Mouse (Mus musculus): ENCODE results near the gene Paqr9. TPM values are rescaled to one million over a fixed set of nuclear protein-coding genes. Genes with fewer than 3 reads are reported as not detected.

The Paqr9 gene
- polyA plus RNA-seq, 1 experiment from 2014 or later, result 0.47 TPM

GRCm38 (mm10) chr9:95552175-95552705 is 7.2 kb upstream of the Paqr9 start:
- no peak overlapping the region for H3K27ac ChIP-seq (replicated peaks; ENCODE audit: low read depth, low read length)
- DNase-seq (ENCODE audit: low spot score) (no peak), ATAC-seq (ENCODE audit: low read depth) (no peak)
- no peak overlapping the region for H3K4me3 ChIP-seq (ENCODE audit: low read depth, low read length)
- H3K27me3 ChIP-seq (replicated peaks; ENCODE audit: control insufficient read depth, insufficient read depth, low read length), result peaks cover 12% of the 10 kb centered on the region
- H3K9ac ChIP-seq (ENCODE audit: low read depth, low read length), result no peak overlapping the region
- 68% methylated on average over 10 of the region's 10 CpGs for WGBS
- H3K36me3 ChIP-seq (ENCODE audit: control insufficient read depth, insufficient read depth, low read length), result no peaks in the 10 kb centered on the region
- H3K4me2 ChIP-seq (ENCODE audit: low read depth, low read length), result no peak overlapping the region
- no peaks in the 10 kb centered on the region for H3K4me1 ChIP-seq (ENCODE audit: control insufficient read depth, insufficient read depth, low read length)
- no peaks in the 10 kb centered on the region for H3K9me3 ChIP-seq (ENCODE audit: control insufficient read depth, low read length)

GRCm38 (mm10) chr9:95554231-95555221 is 4.9 kb upstream of the Paqr9 start:
- H3K4me2 ChIP-seq (ENCODE audit: low read depth, low read length), result no peak overlapping the region
- H3K9ac ChIP-seq (ENCODE audit: low read depth, low read length), result no peak overlapping the region
- H3K4me1 ChIP-seq (ENCODE audit: control insufficient read depth, insufficient read depth, low read length), result peaks cover 4% of the 10 kb centered on the region; the same call in 1 of the 2 replicates
- no peaks in the 10 kb centered on the region for H3K36me3 ChIP-seq (ENCODE audit: control insufficient read depth, insufficient read depth, low read length)
- no peaks in the 10 kb centered on the region for H3K9me3 ChIP-seq (ENCODE audit: control insufficient read depth, low read length)
- H3K27ac ChIP-seq (replicated peaks; ENCODE audit: low read depth, low read length), result no peak overlapping the region
- no peak for ATAC-seq (ENCODE audit: low read depth)
- peaks cover 33% of the 10 kb centered on the region for H3K27me3 ChIP-seq (replicated peaks; ENCODE audit: control insufficient read depth, insufficient read depth, low read length)
- 78% methylated on average over 18 of the region's 18 CpGs for WGBS
- no peak for DNase-seq (ENCODE audit: low spot score)
- H3K4me3 ChIP-seq (ENCODE audit: low read depth, low read length), result no peak overlapping the region

- Histone ChIP-seq H3K27ac (replicated peaks; ENCODE audit: low read depth, low read length) (no peak overlapping the region), H3K9me3 (ENCODE audit: control insufficient read depth, low read length) (no peaks in the 10 kb centered on the region), H3K4me3 (ENCODE audit: low read depth, low read length) (no peak overlapping the region), H3K9ac (ENCODE audit: low read depth, low read length) (no peak overlapping the region), H3K27me3 (replicated peaks; ENCODE audit: control insufficient read depth, insufficient read depth, low read length) (peaks cover 39% of the 10 kb centered on the region), H3K36me3 (ENCODE audit: control insufficient read depth, insufficient read depth, low read length) (no peaks in the 10 kb centered on the region), H3K4me2 (ENCODE audit: low read depth, low read length) (no peak overlapping the region), H3K4me1 (ENCODE audit: control insufficient read depth, insufficient read depth, low read length) (peaks cover 6% of the 10 kb centered on the region; the same call in 1 of the 2 replicates)
- no peak for DNase-seq (ENCODE audit: low spot score)
- 60% methylated on average over 5 of the region's 5 CpGs for WGBS
- no peak for ATAC-seq (ENCODE audit: low read depth)
Measured at GRCm38 (mm10) chr9:95555233-95555740, 4.2 kb upstream of the Paqr9 start.

GRCm38 (mm10) chr9:95556067-95556512 is 3.4 kb upstream of the Paqr9 start:
- no peak overlapping the region for H3K4me3 ChIP-seq (ENCODE audit: low read depth, low read length)
- DNase-seq (ENCODE audit: low spot score), result no peak
- no peaks in the 10 kb centered on the region for H3K36me3 ChIP-seq (ENCODE audit: control insufficient read depth, insufficient read depth, low read length)
- no peak overlapping the region for H3K9ac ChIP-seq (ENCODE audit: low read depth, low read length)
- ATAC-seq (ENCODE audit: low read depth), result no peak
- no peaks in the 10 kb centered on the region for H3K9me3 ChIP-seq (ENCODE audit: control insufficient read depth, low read length)
- H3K4me1 ChIP-seq (ENCODE audit: control insufficient read depth, insufficient read depth, low read length), result peaks cover 7% of the 10 kb centered on the region; the same call in 1 of the 2 replicates
- 82% methylated on average over 4 of the region's 4 CpGs for WGBS
- H3K4me2 ChIP-seq (ENCODE audit: low read depth, low read length), result no peak overlapping the region
- no peak overlapping the region for H3K27ac ChIP-seq (replicated peaks; ENCODE audit: low read depth, low read length)
- H3K27me3 ChIP-seq (replicated peaks; ENCODE audit: control insufficient read depth, insufficient read depth, low read length), result peaks cover 47% of the 10 kb centered on the region

GRCm38 (mm10) chr9:95557722-95558121 is 1.7 kb upstream of the Paqr9 start:
- WGBS, result 59% methylated on average over 6 of the region's 6 CpGs
- no peak overlapping the region for H3K9ac ChIP-seq (ENCODE audit: low read depth, low read length)
- no peak for ATAC-seq (ENCODE audit: low read depth)
- no peak overlapping the region for H3K4me2 ChIP-seq (ENCODE audit: low read depth, low read length)
- no peak overlapping the region for H3K4me3 ChIP-seq (ENCODE audit: low read depth, low read length)
- peaks cover 63% of the 10 kb centered on the region for H3K27me3 ChIP-seq (replicated peaks; ENCODE audit: control insufficient read depth, insufficient read depth, low read length)
- no peak overlapping the region for H3K27ac ChIP-seq (replicated peaks; ENCODE audit: low read depth, low read length)
- no peak for DNase-seq (ENCODE audit: low spot score)
- H3K9me3 ChIP-seq (ENCODE audit: control insufficient read depth, low read length), result no peaks in the 10 kb centered on the region
- peaks cover 7% of the 10 kb centered on the region; the same call in 1 of the 2 replicates for H3K4me1 ChIP-seq (ENCODE audit: control insufficient read depth, insufficient read depth, low read length)
- H3K36me3 ChIP-seq (ENCODE audit: control insufficient read depth, insufficient read depth, low read length), result no peaks in the 10 kb centered on the region

- Histone ChIP-seq H3K4me3 (ENCODE audit: low read depth, low read length) (peak overlapping the region; percentile 61), H3K4me2 (ENCODE audit: low read depth, low read length) (peak overlapping the region; percentile 97), H3K36me3 (ENCODE audit: control insufficient read depth, insufficient read depth, low read length) (no peaks in the 10 kb centered on the region), H3K27me3 (replicated peaks; ENCODE audit: control insufficient read depth, insufficient read depth, low read length) (peaks cover 69% of the 10 kb centered on the region), H3K9ac (ENCODE audit: low read depth, low read length) (peak overlapping the region; percentile 58), H3K27ac (replicated peaks; ENCODE audit: low read depth, low read length) (no peak overlapping the region), H3K9me3 (ENCODE audit: control insufficient read depth, low read length) (no peaks in the 10 kb centered on the region), H3K4me1 (ENCODE audit: control insufficient read depth, insufficient read depth, low read length) (peaks cover 7% of the 10 kb centered on the region; the same call in 1 of the 2 replicates)
- ATAC-seq (ENCODE audit: low read depth) (peak; percentile 53), DNase-seq (ENCODE audit: low spot score) (no peak)
- WGBS, result 5% methylated on average over 11 of the region's 11 CpGs
Measured at GRCm38 (mm10) chr9:95558726-95559058, 765 bp upstream of the Paqr9 start.

- 21% methylated on average over 51 of the region's 78 CpGs for WGBS
- DNase-seq (ENCODE audit: low spot score) (peak; percentile 20), ATAC-seq (ENCODE audit: low read depth) (peak; percentile 42)
- Histone ChIP-seq H3K27ac (replicated peaks; ENCODE audit: low read depth, low read length) (no peak overlapping the region), H3K4me2 (ENCODE audit: low read depth, low read length) (peak overlapping the region; percentile 97), H3K9ac (ENCODE audit: low read depth, low read length) (peak overlapping the region; percentile 58), H3K4me3 (ENCODE audit: low read depth, low read length) (peak overlapping the region; percentile 61), H3K36me3 (ENCODE audit: control insufficient read depth, insufficient read depth, low read length) (no peaks in the 10 kb centered on the region), H3K9me3 (ENCODE audit: control insufficient read depth, low read length) (no peaks in the 10 kb centered on the region), H3K27me3 (replicated peaks; ENCODE audit: control insufficient read depth, insufficient read depth, low read length) (peaks cover 71% of the 10 kb centered on the region), H3K4me1 (ENCODE audit: control insufficient read depth, insufficient read depth, low read length) (peaks cover 7% of the 10 kb centered on the region; the same call in 1 of the 2 replicates)
Measured at GRCm38 (mm10) chr9:95559936-95560735, 679 bp downstream of the Paqr9 start.

GRCm38 (mm10) chr9:95564047-95564446 is 4.6 kb downstream of the Paqr9 start:
- Histone ChIP-seq H3K4me3 (ENCODE audit: low read depth, low read length) (no peak overlapping the region), H3K9ac (ENCODE audit: low read depth, low read length) (no peak overlapping the region), H3K27me3 (replicated peaks; ENCODE audit: control insufficient read depth, insufficient read depth, low read length) (peaks cover 48% of the 10 kb centered on the region), H3K4me2 (ENCODE audit: low read depth, low read length) (no peak overlapping the region), H3K36me3 (ENCODE audit: control insufficient read depth, insufficient read depth, low read length) (no peaks in the 10 kb centered on the region), H3K4me1 (ENCODE audit: control insufficient read depth, insufficient read depth, low read length) (peaks cover 5% of the 10 kb centered on the region; the same call in 1 of the 2 replicates), H3K9me3 (ENCODE audit: control insufficient read depth, low read length) (no peaks in the 10 kb centered on the region), H3K27ac (replicated peaks; ENCODE audit: low read depth, low read length) (no peak overlapping the region)
- no peak for ATAC-seq (ENCODE audit: low read depth)
- WGBS, result 63% methylated on average over 4 of the region's 4 CpGs
- no peak for DNase-seq (ENCODE audit: low spot score)

All from embryonic facial prominence, embryonic 14.5 days (tissue).